Mouse (Mus musculus) lung, postnatal 0 days (tissue): ENCODE measurements around the gene Spag6.

ENCODE experiments used
- CTCF ChIP-seq: IDR thresholded peaks from 2 replicates; pipeline ENCODE4 v1.5.1; 2016; ENCODE audit warnings: antibody characterized with exemption, mild to moderate bottlenecking
- EP300 ChIP-seq: IDR thresholded peaks from 2 replicates; pipeline ENCODE4 v1.6.1; 2016; ENCODE audit warnings: antibody characterized with exemption, mild to moderate bottlenecking, control low read depth

DNA sequence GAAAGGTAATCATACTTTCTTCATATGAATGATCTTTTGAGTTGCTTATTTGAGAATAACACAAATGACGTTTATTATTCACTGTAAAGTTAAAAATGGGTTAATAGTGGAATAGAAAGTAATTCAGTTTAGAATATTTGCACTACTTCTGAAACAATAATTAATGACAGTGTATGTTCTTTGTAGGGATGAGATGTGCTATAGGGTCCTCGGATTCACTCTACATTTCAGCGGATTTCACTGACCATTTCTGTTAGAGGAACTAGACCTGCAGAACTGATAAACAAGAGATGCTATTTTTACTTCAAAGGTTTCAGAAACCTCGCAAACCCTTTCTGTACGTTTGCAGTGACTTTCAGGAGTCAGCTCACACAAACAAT lies 351 bp upstream of the Spag6 start:
- no peak for TF ChIP-seq CTCF
- no peak for TF ChIP-seq EP300
